In the genomic region with DNA sequence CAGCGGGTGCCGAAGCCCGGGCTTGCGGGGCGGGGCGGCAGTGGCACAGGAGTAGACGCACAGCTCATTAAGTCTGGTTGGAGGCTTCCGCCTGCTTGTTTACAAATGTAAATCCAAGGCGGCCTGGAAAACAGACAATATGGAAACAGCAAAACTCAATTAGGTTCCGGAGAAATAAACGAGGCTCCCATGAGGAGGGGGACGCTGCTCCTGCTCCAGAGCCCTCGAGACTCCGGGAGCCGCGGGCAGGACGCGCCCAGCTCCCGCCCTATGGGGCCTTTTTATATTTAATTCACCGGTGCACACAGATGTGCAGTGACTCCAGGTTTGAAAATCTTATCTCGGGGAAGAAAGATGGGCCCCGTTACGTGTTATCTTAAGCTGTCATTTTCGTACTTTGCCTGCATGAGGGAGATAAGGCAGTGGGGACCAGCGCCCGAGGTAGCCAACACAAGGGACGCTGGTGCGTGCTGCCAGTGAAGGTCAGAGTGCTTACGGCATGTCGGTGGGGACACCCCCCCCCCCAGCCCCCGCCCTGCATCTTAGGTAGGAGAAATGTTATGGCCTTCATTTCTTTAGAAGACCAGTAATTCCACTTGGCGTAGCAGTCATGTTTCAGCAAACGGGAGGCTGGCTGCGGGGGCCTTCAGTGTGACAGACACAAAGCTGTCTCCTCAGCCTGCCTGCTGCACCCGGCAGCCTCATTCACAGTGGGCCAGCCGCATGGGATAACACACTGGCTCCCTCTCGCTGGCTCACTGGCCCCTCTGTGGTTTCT, we compare ENCODE assay signal across 9 mouse cellular contexts.
DNase-seq lines count a peak whose midpoint lies in the region; ATAC-seq and TF ChIP-seq lines count a peak whose summit lies in the region.
"Had no signal": no experiment of that assay in that cellular context is flagged by ENCODE, and none has a peak within 500 bp of the region (broad histone marks: within the 10 kb centered on the region; RNA-seq: fewer than 3 reads in every experiment).

No protein-coding gene starts in this region.

- no peak overlapping the region for H3K9ac ChIP-seq in heart, embryonic 15.5 days
- H3K9ac ChIP-seq in hindbrain, embryonic 12.5 days = no peak overlapping the region

- no peak for TF ChIP-seq POLR2A in brain, embryonic 14.5 days (IDR thresholded peaks at IDR 0.05; ENCODE audit: borderline replicate concordance, extremely low read depth, insufficient read depth, insufficient read length, poor library complexity, severe bottlenecking)

- no peaks in the 10 kb centered on the region for H3K9me3 ChIP-seq in heart, embryonic 15.5 days (replicated peaks)
- H3K9me3 ChIP-seq in hindbrain, embryonic 12.5 days (replicated peaks) = no peaks in the 10 kb centered on the region

- H3K4me2 ChIP-seq in heart, embryonic 15.5 days = peak overlapping the region; percentile 27
- H3K4me2 ChIP-seq in hindbrain, embryonic 12.5 days (replicated peaks) = peak overlapping the region; percentile 29

- DNase-seq in heart, postnatal 14 days = no peak
- DNase-seq in brain, embryonic 14.5 days (ENCODE audit: low read depth) = peak; percentile 78
- no peak for DNase-seq in ovary, postnatal 36 days (ENCODE audit: low spot score)
- DNase-seq in adipocyte (ENCODE audit: low spot score) = no peak
- DNase-seq: adrenal gland, adult 8-10 months had no signal

- H3K27me3 ChIP-seq in heart, embryonic 15.5 days = peaks cover 7% of the 10 kb centered on the region; the same call in 1 of the 2 replicates
- H3K27me3 ChIP-seq in hindbrain, embryonic 12.5 days = no peaks in the 10 kb centered on the region

- no peak for TF ChIP-seq CTCF in brain, embryonic 14.5 days (IDR thresholded peaks at IDR 0.05; ENCODE audit: borderline replicate concordance, extremely low read depth, insufficient read depth, insufficient read length)

- 41% methylated on average over 37 of the region's 37 CpGs for WGBS in heart, embryonic 15.5 days
- 38% methylated on average over 37 of the region's 37 CpGs for WGBS in hindbrain, embryonic 12.5 days

- intact Hi-C loops in heart, postnatal 14 days (cut with DNase I) = no loop called here

- no peak overlapping the region for H3K27ac ChIP-seq in heart, embryonic 15.5 days
- H3K27ac ChIP-seq in hindbrain, embryonic 12.5 days = peak overlapping the region; percentile 77

- no peaks in the 10 kb centered on the region for H3K36me3 ChIP-seq in heart, embryonic 15.5 days
- H3K36me3 ChIP-seq in hindbrain, embryonic 12.5 days = peaks cover 11% of the 10 kb centered on the region; the same call in 1 of the 2 replicates

- no peak for ATAC-seq in heart, embryonic 15.5 days (replicated peaks; ENCODE audit: insufficient number of reproducible peaks, insufficient read depth, low FRiP score, low read depth)
- ATAC-seq in hindbrain, embryonic 12.5 days (ENCODE audit: low FRiP score) = 0 out of 2 replicates have a peak, but pooled peaks have one; percentile 40
- ATAC-seq in megakaryocyte-erythroid progenitor cell, adult 5-6 weeks (replicated peaks; ENCODE audit: low FRiP score, low TSS enrichment, poor library complexity, severe bottlenecking) = peak; percentile 21
- ATAC-seq in activated CD4-positive, CD25-positive, alpha-beta regulatory T cell, adult 4 months = no peak

- H3K4me3 ChIP-seq in heart, embryonic 15.5 days = no peak overlapping the region
- H3K4me3 ChIP-seq in hindbrain, embryonic 12.5 days = no peak overlapping the region

- no peaks in the 10 kb centered on the region for H3K4me1 ChIP-seq in heart, embryonic 15.5 days (replicated peaks)
- peaks cover 17% of the 10 kb centered on the region for H3K4me1 ChIP-seq in hindbrain, embryonic 12.5 days

Comparison
In these comparisons a context has a peak if more than half of its experiments do, and no peak if none do; other contexts are left out.
1. ATAC-seq: peak in hindbrain, embryonic 12.5 days (single experiment) and megakaryocyte-erythroid progenitor cell, adult 5-6 weeks (single experiment); none in heart, embryonic 15.5 days (single experiment) and activated CD4-positive, CD25-positive, alpha-beta regulatory T cell, adult 4 months (single experiment).